Mouse (Mus musculus) heart, postnatal 10 days (tissue): ENCODE measurements around the gene Qtrt1. TPM values are rescaled to one million over a fixed set of nuclear protein-coding genes. Genes with fewer than 3 reads are reported as not detected.
A peak's percentile ranks its signal among the peaks of the same experiment; 100 is the strongest.

Experiments used
- DNase-seq, 2 experiments: peaks; one replicate each; pipeline ENCODE4 v3.0.0; 2021
- intact Hi-C: fragments of 180-260 bp; cut with DNase I; formaldehyde crosslinking; loops from one replicate; pipeline ENCODE4 v1.15.1; 2025
- total RNA-seq, 2 experiments: library from RNA; stranded (reverse); gene quantifications; 2 replicates each; pipeline ENCODE4 v1.2.3; 2021

The Qtrt1 gene
- 10 to 100 TPM; 10.6 to 11.5 TPM for total RNA-seq

GRCm38 (mm10) chr9:21411669-21412550 lies at the start of gene Qtrt1:
Gene Qtrt1, plus strand, starts transcription at chr9:21411837.
- intact Hi-C loops, result loop anchor here (2.0 kb wide), 2 partner anchors 57 to 99 kb away; partner anchors contain the start of gene Ap1m2
- peak; percentile 86 to 87 for DNase-seq

DNA sequence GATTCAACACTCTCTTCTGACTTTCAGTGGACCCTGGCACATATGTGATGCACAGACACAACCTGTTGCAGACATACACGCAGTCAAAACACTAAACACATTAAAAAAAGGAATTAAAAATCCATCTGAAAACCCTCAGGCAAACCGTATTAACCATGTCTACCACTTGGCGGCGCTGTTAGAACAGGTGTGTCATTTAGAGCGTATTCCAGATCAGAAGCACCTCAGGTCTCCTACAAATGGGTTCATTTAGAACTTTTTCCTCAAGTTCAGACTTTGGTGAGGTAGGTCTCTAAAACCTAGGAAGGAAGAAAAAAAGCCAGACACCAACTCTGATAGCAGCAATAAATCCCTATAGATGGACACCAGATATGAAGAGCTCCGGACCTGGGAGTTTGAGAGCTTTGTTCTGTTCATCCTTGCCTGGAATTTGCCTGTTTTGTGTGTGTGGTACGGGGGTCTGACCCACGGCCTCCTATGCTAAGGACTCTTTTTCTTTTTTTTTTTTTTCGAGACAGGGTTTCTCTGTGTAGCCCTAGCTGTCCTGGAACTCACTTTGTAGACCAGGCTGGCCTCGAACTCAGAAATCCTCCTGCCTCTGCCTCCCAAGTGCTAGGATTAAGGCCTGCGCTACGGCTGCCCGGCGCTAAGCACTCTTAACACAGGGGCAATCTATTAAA lies 45.0 kb upstream of the Qtrt1 start:
- intact Hi-C loops, result loop anchor here (1.0 to 2.0 kb wide), 2 partner anchors 44 to 102 kb away; no protein-coding TSS in a partner anchor

GRCm38 (mm10) chr9:21367357-21368111 lies 44.1 kb upstream of the Qtrt1 start, which contains the start of gene Ilf3:
Gene Ilf3, plus strand, starts transcription at chr9:21367871.
- intact Hi-C loops, result loop anchor here (2.0 kb wide), 1 partner anchor 101 kb away; no protein-coding TSS in a partner anchor
- peak; percentile 100 for DNase-seq

More for the DNA sequence above, 45.0 kb upstream of the Qtrt1 start:
- DNase-seq, result peak; percentile 59 to 81

DNA sequence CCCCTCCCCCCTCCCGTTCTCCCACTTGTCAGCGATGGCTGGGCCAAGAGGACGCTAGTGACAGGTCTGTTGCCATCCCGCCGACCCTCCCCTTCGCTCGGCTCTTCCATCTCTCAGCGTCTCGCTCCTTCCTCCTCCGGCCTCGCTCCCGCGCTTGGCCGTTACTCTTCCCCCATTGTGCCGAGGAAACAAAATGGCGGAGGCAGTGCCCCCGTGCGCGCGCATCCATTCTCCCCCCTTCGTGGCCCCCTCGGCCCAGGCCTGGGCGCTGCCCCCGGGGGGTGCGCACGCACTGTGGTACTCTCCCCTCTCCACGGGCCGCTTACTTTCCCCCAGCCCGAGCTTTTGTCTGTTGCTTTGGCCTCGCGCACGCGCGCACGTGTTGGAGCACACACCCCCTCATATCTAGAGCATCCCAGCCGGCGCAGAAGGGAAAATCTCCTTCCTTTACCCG lies 43.5 kb upstream of the Qtrt1 start:
- intact Hi-C loops, result no loop called here
- DNase-seq, result peak; percentile 73 to 84

GRCm38 (mm10) chr9:21369080-21369479 lies 42.6 kb upstream of the Qtrt1 start:
- intact Hi-C loops, result no loop called here
- no peak for DNase-seq

GRCm38 (mm10) chr9:21370876-21371275 lies 40.8 kb upstream of the Qtrt1 start:
- no peak for DNase-seq
- intact Hi-C loops, result no loop called here

GRCm38 (mm10) chr9:21372508-21372907 lies 39.1 kb upstream of the Qtrt1 start:
- no peak for DNase-seq

DNA sequence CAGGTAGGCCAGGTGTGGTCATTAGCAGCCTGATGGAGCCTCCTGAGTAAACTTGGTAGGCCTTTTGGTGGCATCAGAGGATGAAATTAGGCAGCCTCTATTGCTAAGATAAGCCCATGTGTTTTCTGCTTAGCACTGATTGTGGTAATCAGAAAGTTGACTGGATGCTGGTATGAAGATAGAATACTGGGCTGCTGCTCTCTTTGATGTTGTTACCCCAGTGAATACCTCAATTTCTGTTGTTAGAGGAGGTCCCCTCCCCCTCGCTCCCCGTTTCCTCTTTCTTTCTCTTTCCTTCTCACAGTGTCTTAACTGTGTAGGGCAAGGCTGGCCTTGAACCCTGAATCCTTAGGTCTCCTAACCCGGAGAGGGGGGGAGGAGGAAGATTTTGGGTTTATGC lies 32.4 kb upstream of the Qtrt1 start:
- DNase-seq, result no peak
- intact Hi-C loops, result no loop called here

More at GRCm38 (mm10) chr9:21372508-21372907, 39.1 kb upstream of the Qtrt1 start:
- intact Hi-C loops, result no loop called here

GRCm38 (mm10) chr9:21380868-21381267 lies 30.8 kb upstream of the Qtrt1 start:
- intact Hi-C loops, result no loop called here
- DNase-seq, result no peak

DNA sequence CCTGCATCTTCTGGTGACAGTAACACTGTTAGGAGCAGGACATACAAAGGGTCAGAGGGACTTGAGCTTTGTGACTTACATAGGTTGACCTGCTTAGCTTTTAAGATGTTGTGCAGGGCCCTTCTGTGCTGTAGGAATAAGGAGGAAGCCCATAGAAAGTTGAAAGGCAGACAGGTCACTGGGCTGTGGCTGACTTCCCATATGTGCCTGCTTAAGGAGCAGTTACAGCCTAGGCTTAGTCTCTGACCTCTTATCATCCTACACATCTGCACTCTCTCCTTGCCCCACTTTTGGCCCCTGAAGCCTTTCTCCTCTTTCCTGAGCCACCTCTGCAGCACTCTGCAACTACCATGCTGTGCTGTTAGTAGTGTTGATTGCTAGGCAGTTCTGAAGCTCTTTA lies 27.7 kb upstream of the Qtrt1 start:
- DNase-seq, result no peak
- intact Hi-C loops, result no loop called here

DNA sequence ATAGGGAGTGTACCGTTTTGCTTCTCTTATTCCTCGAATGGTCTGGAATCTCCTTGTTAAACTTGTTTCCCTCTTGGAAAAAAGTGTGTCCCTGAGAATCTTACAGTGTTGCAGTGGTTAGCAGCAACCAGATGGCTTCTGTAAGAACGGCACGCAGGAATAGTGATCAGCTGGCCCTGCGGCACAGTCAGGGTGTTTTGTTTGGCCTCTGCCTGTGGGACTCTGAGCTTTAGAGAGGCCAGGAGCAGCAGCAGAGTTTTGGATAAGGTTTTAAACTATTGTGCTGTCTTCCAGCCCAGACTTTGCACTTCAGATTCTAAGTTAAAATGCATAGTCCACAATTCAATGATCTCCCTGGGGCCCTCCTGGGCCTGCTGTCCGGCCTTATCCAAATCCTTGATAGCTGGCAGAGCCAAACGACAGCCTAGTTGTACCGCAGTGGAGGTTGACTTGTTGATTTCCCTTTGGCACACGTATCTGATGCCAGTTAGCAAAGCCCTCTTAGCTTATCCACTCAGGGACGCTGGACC lies 18.9 kb upstream of the Qtrt1 start:
- peak; percentile 28 to 31 for DNase-seq
- intact Hi-C loops, result no loop called here

- intact Hi-C loops, result no loop called here
- DNase-seq, result no peak
Observed at GRCm38 (mm10) chr9:21395692-21396091, 15.9 kb upstream of the Qtrt1 start.

DNA sequence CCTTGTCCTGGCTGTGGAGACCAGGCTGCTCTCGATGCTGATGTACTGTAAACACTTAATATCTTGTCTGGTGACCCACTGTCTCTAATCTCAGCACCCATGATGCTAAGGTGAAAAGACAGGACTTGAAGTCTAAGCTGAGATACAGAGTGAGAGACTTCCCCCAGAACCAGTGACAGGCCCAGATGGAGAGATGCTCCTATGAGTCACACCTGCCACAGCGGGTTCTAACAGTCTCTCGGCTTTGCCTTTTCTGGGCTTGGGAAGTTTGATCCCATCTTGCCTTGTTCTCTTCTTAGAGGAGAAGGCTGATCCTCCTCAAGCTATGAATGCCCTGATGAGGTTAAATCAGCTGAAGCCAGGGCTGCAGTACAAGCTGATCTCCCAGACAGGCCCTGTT lies 14.5 kb upstream of the Qtrt1 start:
- intact Hi-C loops, result no loop called here

GRCm38 (mm10) chr9:21401042-21401441 lies 10.6 kb upstream of the Qtrt1 start:
- no peak for DNase-seq
- intact Hi-C loops, result no loop called here

More for the DNA sequence above, 14.5 kb upstream of the Qtrt1 start:
- no peak for DNase-seq

DNA sequence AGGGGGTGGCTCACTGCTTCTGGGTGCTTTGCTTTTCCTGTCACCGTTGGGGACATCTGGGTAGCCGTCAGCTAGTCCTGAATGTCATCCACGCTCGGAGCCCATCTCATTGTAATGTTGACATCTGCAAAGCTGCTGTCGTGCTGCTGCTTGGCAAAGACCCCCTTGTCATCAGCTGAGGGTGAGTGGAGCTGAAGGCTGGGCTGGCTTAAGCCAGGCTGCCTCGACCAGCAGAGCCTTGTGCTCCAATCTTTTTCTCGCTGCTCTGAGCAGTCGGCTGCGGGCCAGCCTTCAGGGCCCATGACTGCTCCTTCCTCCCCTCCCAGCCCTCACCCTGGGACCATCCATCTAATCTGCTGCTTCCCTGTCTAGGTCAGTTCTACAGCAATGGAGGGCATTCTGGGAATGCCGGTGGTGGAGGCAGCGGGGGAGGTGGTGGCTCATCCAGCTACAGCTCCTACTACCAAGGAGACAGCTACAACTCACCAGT lies 8.8 kb upstream of the Qtrt1 start:
- intact Hi-C loops, result no loop called here
- DNase-seq, result peak; percentile 58 to 62

- intact Hi-C loops, result no loop called here
- DNase-seq, result no peak
Observed at GRCm38 (mm10) chr9:21403745-21404144, 7.9 kb upstream of the Qtrt1 start.

DNA sequence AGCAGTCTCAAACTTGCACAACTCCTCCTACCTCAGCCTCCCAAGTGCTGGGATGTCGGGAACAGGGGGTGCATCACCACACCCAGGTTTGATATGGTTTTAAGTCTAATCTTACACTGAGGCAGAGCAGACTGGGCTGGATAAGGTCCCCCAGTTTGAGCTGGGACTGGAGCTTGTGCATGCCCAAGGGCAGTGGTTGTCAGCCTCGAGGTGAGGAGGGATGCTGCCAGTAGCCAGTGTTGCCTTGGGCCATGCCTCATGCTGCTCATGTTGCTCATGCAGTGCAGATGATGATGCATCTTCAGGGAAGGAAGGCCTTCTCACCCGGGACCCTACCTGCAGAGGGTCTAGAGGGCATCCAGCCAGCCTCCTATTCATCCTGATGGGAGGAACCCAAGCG lies 6.1 kb upstream of the Qtrt1 start:
- intact Hi-C loops, result no loop called here
- no peak for DNase-seq

DNA sequence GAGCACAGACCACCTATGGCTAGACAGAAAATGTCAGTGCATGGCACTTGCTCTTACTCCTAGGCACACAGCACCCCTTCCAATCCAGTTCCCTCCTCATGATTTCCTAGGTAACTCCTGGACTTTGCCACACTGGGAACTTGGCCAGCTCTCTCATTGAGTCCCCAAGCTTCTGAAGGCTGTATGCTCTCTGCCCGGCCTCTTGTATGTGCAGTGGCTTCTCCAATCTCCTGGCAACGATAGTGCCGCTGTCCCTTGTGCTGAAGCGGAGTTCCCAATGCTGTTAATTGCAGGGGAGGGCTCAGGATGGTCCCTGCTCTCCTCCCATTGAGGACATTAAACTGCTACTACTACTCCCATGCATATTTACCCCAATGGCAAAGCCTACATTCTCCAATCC lies 3.7 kb upstream of the Qtrt1 start:
- DNase-seq, result peak; percentile 54 to 72
- intact Hi-C loops, result no loop called here

DNA sequence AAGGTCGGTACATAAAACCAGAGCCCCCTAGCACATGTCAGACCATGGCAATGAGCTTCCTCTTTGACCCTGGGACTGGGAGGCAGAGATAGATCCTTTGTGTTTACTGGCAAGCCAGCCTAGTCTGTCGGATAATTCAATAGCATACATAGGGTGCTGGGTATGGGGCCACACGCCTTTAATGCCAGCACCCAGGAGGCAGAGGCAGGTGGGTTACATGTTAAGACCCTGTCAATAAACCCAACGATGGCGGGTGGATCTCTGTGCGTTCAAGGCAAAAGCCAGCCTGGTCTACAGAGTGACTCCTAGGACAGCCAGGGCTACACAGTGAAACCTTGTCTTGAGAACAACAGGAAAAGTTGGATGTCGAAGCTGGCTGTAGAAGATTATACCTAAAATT lies 3.0 kb upstream of the Qtrt1 start:
- DNase-seq, result no peak
- intact Hi-C loops, result no loop called here
